Mouse (Mus musculus) midbrain, postnatal 0 days (tissue): ENCODE measurements around the gene Slc6a18. TPM values are rescaled to one million over a fixed set of nuclear protein-coding genes. Genes with fewer than 3 reads are reported as not detected.
"Not testable (repeated sequence)": the region's sequence is repeated elsewhere in the genome, so short reads cannot be mapped to it uniquely, and the experiment has no call there.

Source experiments
- ATAC-seq: fragments of 200-750 bp; cut with Nextera tagmentation; 2 replicates; pipeline ENCODE4 v1.8.0; 2017; ENCODE audit warnings: moderate number of reproducible peaks, mild to moderate bottlenecking, moderate TSS enrichment, moderate library complexity; ENCODE audit not compliant: low FRiP score
- DNase-seq: peaks from one replicate; pipeline ENCODE4 v3.0.0-alpha.2; 2015; ENCODE audit warnings: low spot score
- H3K27ac ChIP-seq: fragments of 300-500 bp; sonication (generic); 2 replicates; pipeline ENCODE4 v1.5.1; 2014; ENCODE audit warnings: low read depth, mild to moderate bottlenecking, low read length, mixed read lengths
- H3K27me3 ChIP-seq: fragments of 300-500 bp; sonication (generic); 2 replicates; pipeline ENCODE4 v1.6.1; 2014; ENCODE audit warnings: low read length, control low read depth, mixed read lengths; ENCODE audit not compliant: insufficient read depth
- H3K36me3 ChIP-seq: fragments of 300-500 bp; sonication (generic); 2 replicates; pipeline ENCODE4 v1.6.1; 2014; ENCODE audit warnings: low read length, control low read depth, mixed read lengths; ENCODE audit not compliant: insufficient read depth
- H3K4me1 ChIP-seq: fragments of 300-500 bp; sonication (generic); 2 replicates; pipeline ENCODE4 v1.6.1; 2014; ENCODE audit warnings: mild to moderate bottlenecking, control low read depth, antibody characterized with exemption, low read length, mixed read lengths; ENCODE audit not compliant: insufficient read depth
- H3K4me2 ChIP-seq: fragments of 300-500 bp; sonication (generic); 2 replicates; pipeline ENCODE4 v1.6.1; 2014; ENCODE audit warnings: low read depth, mild to moderate bottlenecking, low read length, mixed read lengths; ENCODE audit not compliant: poor library complexity, severe bottlenecking
- H3K4me3 ChIP-seq: fragments of 300-500 bp; sonication (generic); 2 replicates; pipeline ENCODE4 v1.5.1; 2014; ENCODE audit warnings: low read depth, mild to moderate bottlenecking, low read length, moderate library complexity
- H3K9ac ChIP-seq: fragments of 300-500 bp; sonication (generic); replicated peaks from 2 replicates; pipeline ENCODE4 v1.6.1; 2014; ENCODE audit warnings: mild to moderate bottlenecking, low read length, moderate library complexity, mixed read lengths; ENCODE audit not compliant: poor library complexity, severe bottlenecking
- H3K9me3 ChIP-seq: fragments of 300-500 bp; sonication (generic); 2 replicates; pipeline ENCODE4 v1.6.1; 2016; ENCODE audit warnings: low read length, control low read depth
- CTCF ChIP-seq: IDR thresholded peaks from 2 replicates; pipeline ENCODE4 v1.5.1; 2016; ENCODE audit warnings: antibody characterized with exemption, mild to moderate bottlenecking
- WGBS: fragments of 180-500 bp; shearing (Covaris S2); extraction: QIAGEN DNeasy Blood & Tissue Kit; methylation state at CpG from one replicate; pipeline ENCODE4 v1.1.7; 2014; 5-methylcytosine and 5-hydroxymethylcytosine counted together
- polyA plus RNA-seq: library from polyadenylated mRNA; unstranded; fragments of >200 nt; fragmentation: Nextera tagmentation; extraction: Ambion mirVana; gene quantifications from 2 replicates; pipeline ENCODE4 v1.2.1, GENCODE M21; 2015
- total RNA-seq: library from RNA; depleted of rRNA; stranded (reverse); fragments of >200 nt; gene quantifications from 2 replicates; pipeline ENCODE4 v1.2.3, GENCODE M21; 2014

The Slc6a18 gene
- total and polyA plus RNA-seq, 2 experiments from 2014 or later: not detected

DNA sequence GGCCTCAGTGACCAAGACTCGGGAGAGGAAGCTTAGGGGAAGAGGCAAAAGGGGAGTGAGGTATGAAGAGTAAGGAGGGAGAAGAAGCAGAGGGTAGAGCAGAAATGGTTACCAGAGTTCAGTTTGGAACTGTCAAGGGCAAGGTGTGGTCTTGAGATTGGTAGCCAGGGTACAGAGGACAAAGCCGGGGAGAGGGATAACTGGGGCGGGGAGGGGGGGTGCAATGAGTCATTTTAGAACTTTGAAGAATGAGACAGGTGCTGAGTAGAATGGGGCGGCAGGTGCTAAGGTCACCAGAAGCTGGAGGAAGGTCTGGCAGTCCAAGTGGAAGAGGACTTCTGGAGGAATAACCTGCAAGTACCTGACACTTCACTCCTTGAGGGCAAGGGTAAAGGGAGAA is 35.4 kb upstream of the Slc6a18 start:
- H3K4me1 ChIP-seq: no peaks in the 10 kb centered on the region
- no peaks in the 10 kb centered on the region for H3K27me3 ChIP-seq
- no peaks in the 10 kb centered on the region for H3K36me3 ChIP-seq
- H3K9me3 ChIP-seq: no peaks in the 10 kb centered on the region
- no peak for ATAC-seq
- TF ChIP-seq CTCF: no peak
- DNase-seq: no peak
- no peak overlapping the region for H3K27ac ChIP-seq
- 87% methylated on average over 4 of the region's 4 CpGs for WGBS
- H3K9ac ChIP-seq: no peak overlapping the region
- no peak overlapping the region for H3K4me3 ChIP-seq
- H3K4me2 ChIP-seq: no peak overlapping the region

DNA sequence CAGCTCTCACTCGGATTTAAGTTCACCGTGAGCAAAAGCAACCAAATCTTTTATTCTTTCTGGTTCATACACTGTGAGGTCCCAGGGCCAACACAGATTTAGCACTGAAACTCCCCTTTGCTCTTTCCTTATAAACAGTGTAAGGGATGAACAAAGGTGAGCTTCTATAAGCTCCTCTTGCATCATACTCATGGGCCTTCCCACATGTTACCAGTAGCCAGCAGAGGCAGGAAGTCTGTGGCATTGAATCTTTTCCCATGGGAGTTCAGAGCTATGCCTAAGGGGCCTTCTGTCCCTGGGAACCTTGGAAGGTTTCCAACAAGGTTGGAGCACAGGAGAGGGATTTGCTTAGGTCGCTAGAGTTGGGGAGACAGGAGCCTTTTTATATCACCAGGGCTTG is 34.4 kb upstream of the Slc6a18 start:
- Histone ChIP-seq H3K9me3 (no peaks in the 10 kb centered on the region), H3K4me3 (no peak overlapping the region), H3K27me3 (no peaks in the 10 kb centered on the region), H3K36me3 (no peaks in the 10 kb centered on the region), H3K4me2 (no peak overlapping the region), H3K9ac (no peak overlapping the region), H3K27ac (no peak overlapping the region), H3K4me1 (no peaks in the 10 kb centered on the region)
- no peak for DNase-seq
- no peak for TF ChIP-seq CTCF
- 69% methylated on average over 3 of the region's 3 CpGs for WGBS
- ATAC-seq: no peak

DNA sequence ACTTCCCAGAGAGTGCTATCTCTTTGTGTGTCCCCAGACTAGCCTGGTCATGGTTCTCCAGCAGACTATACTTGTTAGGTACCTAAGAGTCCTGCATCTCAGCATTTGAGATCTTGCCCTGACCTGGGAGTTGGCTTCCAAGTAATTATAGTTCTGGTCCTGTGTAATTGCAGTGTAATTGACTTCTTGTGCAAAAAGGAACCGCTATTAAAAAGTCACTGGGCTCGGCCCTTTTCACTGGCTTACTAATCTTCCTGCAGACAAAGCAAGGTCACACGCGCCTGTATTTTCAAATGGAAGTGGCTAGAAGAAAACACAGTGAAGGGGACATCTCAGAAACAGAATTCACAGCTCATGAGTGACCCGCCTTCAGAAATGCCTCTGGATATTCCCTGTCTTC is 34.0 kb upstream of the Slc6a18 start:
- Histone ChIP-seq H3K9ac (no peak overlapping the region), H3K9me3 (no peaks in the 10 kb centered on the region), H3K4me3 (no peak overlapping the region), H3K27me3 (no peaks in the 10 kb centered on the region), H3K27ac (no peak overlapping the region), H3K4me1 (no peaks in the 10 kb centered on the region), H3K4me2 (no peak overlapping the region), H3K36me3 (no peaks in the 10 kb centered on the region)
- 84% methylated on average over 5 of the region's 5 CpGs for WGBS
- ATAC-seq (no peak), DNase-seq (no peak)
- TF ChIP-seq CTCF: no peak

DNA sequence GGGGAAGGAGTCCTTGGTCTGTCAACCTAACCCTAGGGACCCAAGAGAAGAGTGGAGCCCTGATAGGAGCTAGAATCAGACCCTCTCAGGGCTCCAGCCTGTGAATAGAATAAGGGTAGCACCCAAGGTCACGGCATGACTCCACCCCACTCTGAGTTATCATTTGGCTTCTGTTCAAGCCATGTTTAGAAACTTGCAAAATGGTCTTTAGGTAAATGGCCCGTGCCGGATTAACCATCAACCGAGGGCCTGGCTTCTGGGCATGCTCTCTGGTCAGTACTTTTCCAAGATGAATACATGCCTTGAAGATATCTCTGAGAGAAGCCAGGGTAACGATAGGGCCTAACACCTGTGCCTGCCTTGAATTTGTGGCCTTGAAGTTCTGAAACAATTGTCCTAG is 33.4 kb upstream of the Slc6a18 start:
- no peaks in the 10 kb centered on the region for H3K36me3 ChIP-seq
- no peak overlapping the region for H3K9ac ChIP-seq
- H3K27ac ChIP-seq: no peak overlapping the region
- no peaks in the 10 kb centered on the region for H3K27me3 ChIP-seq
- TF ChIP-seq CTCF: no peak
- ATAC-seq: no peak
- no peak overlapping the region for H3K4me2 ChIP-seq
- DNase-seq: no peak
- no peak overlapping the region for H3K4me3 ChIP-seq
- H3K9me3 ChIP-seq: no peaks in the 10 kb centered on the region
- H3K4me1 ChIP-seq: no peaks in the 10 kb centered on the region
- WGBS: 95% methylated on average over 5 of the region's 5 CpGs

DNA sequence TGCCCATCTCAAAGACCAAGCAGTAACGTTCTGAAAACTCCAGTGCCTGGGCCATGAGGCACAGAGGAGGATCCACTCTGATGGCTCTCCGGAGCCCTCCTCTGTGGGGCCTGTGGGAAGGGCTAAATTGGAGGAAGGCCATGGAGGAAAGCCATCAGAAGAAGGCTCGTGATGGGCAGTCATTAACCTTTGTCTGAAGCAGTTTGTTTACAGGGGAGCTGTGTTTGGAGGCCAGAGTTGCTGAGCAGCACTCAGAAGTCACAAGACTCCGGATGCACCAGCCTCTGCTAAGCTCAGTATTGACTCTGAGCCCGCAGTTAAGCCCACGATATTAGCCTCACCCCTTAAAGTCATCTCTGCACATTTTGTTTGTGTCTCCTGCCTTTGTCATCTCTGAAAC is 31.7 kb upstream of the Slc6a18 start:
- Histone ChIP-seq H3K4me3 (no peak overlapping the region), H3K9me3 (no peaks in the 10 kb centered on the region), H3K4me1 (no peaks in the 10 kb centered on the region), H3K27ac (no peak overlapping the region), H3K36me3 (no peaks in the 10 kb centered on the region), H3K9ac (no peak overlapping the region), H3K4me2 (no peak overlapping the region), H3K27me3 (no peaks in the 10 kb centered on the region)
- ATAC-seq (no peak), DNase-seq (no peak)
- WGBS: 77% methylated on average over 6 of the region's 6 CpGs
- TF ChIP-seq CTCF: no peak

DNA sequence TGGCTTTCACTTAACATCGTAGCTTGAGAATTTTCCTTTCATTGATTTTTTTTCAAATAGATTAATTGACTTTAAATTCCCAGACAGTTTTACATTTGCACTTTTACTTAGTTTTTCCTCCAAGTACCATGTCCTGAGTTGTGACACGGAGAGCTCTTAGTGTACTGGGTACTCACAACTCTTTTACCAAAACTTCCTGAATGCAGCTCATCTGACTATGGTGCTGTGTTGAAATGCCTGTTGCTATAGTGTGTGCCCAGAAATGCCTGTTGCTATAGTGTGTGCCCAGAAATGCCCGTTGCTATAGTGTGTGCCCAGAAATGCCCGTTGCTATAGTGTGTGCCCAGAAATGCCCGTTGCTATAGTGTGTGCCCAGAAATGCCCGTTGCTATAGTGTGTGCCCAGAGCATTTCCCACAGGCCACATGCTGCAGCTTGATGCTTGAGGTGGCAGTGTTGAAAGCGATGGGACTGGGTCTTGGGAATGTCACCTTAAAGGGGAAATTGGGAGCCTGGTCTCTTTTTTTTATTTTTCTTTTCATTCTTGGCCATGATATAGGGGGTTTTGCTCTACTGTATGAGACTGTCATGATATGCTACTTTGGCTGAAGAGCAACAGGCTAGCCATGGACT is 27.0 kb upstream of the Slc6a18 start, which contains the start of gene Slc6a19:
TSS of gene Slc6a19 (minus strand) at position 172 of the 632 bp plus-strand sequence.
- Histone ChIP-seq H3K9me3 (no peaks in the 10 kb centered on the region), H3K36me3 (no peaks in the 10 kb centered on the region), H3K4me1 (no peaks in the 10 kb centered on the region), H3K4me3 (no peak within 1 kb of the TSS), H3K9ac (no peak within 1 kb of the TSS), H3K4me2 (no peak within 1 kb of the TSS), H3K27ac (no peak within 1 kb of the TSS), H3K27me3 (no peaks in the 10 kb centered on the region)
- no peak for TF ChIP-seq CTCF
- peak; percentile 15 for DNase-seq
- 74% methylated on average over 7 of the region's 7 CpGs for WGBS
- ATAC-seq: no peak

DNA sequence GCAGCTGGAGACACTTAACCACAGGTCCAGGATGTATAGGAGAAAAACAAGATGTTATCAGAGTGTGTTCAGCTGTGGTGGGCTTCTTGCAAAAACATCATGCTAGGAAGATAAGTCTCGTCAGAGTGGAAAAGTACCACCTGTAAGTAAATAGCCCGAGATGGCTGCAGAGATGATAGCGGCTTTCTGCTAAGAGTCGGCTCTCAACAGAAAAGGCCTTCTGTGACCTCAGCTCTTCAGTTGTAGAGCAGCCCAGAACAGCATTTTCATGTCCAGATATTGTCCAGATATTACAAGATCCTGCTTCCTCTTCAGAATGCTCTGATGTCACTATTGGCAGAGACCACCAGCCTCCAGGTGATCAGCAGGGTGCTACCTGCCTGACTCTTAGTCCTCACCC is 25.7 kb upstream of the Slc6a18 start:
- not testable (repeated sequence) for H3K4me2 ChIP-seq, H3K4me1 ChIP-seq, H3K9ac ChIP-seq, ATAC-seq, H3K9me3 ChIP-seq, H3K4me3 ChIP-seq, H3K27ac ChIP-seq, DNase-seq, H3K36me3 ChIP-seq, H3K27me3 ChIP-seq
- 79% methylated on average over 4 of the region's 4 CpGs for WGBS
